Mouse (Mus musculus) embryonic facial prominence, embryonic 15.5 days (tissue): ENCODE measurements at regions not wholly inside any gene's neighbourhood (a gene's known extent, or its start where the extent isn't known, plus 50 kb on each side); places are given as distances from the start of the nearest gene placed in this dataset.
"Not testable (repeated sequence)": the region's sequence is repeated elsewhere in the genome, so short reads cannot be mapped to it uniquely, and the experiment has no call there.

Experiments used
- ATAC-seq: fragments of 200-750 bp; cut with Nextera tagmentation; 2 replicates; pipeline ENCODE4 v1.8.0; 2017; ENCODE audit warnings: low read depth, moderate TSS enrichment; ENCODE audit not compliant: insufficient number of reproducible peaks, low FRiP score, low TSS enrichment
- H3K27ac ChIP-seq: fragments of 300-500 bp; sonication (generic); replicated peaks from 2 replicates; pipeline ENCODE4 v1.5.1; 2015; ENCODE audit warnings: mild to moderate bottlenecking, inconsistent platforms
- H3K27me3 ChIP-seq: fragments of 300-500 bp; sonication (generic); 2 replicates; pipeline ENCODE4 v1.6.1; 2015; ENCODE audit warnings: inconsistent platforms
- H3K36me3 ChIP-seq: fragments of 300-500 bp; sonication (generic); 2 replicates; pipeline ENCODE4 v1.6.1; 2015; ENCODE audit warnings: mild to moderate bottlenecking, inconsistent platforms
- H3K4me1 ChIP-seq: fragments of 300-500 bp; sonication (generic); 2 replicates; pipeline ENCODE4 v1.6.1; 2015; ENCODE audit warnings: inconsistent platforms
- H3K4me2 ChIP-seq: fragments of 300-500 bp; sonication (generic); replicated peaks from 2 replicates; pipeline ENCODE4 v1.6.1; 2015; ENCODE audit warnings: mild to moderate bottlenecking, inconsistent platforms
- H3K4me3 ChIP-seq: fragments of 300-500 bp; sonication (generic); replicated peaks from 2 replicates; pipeline ENCODE4 v1.5.1; 2015; ENCODE audit warnings: mild to moderate bottlenecking, inconsistent platforms
- H3K9ac ChIP-seq: fragments of 300-500 bp; sonication (generic); 2 replicates; pipeline ENCODE4 v1.6.1; 2015; ENCODE audit warnings: inconsistent platforms
- H3K9me3 ChIP-seq: fragments of 300-500 bp; sonication (generic); replicated peaks from 2 replicates; pipeline ENCODE4 v1.6.1; 2016; ENCODE audit warnings: inconsistent platforms
- WGBS: fragments of 180-500 bp; shearing (Covaris S2); methylation state at CpG from one replicate; pipeline ENCODE4 v1.1.7; 2015; 5-methylcytosine and 5-hydroxymethylcytosine counted together

DNA sequence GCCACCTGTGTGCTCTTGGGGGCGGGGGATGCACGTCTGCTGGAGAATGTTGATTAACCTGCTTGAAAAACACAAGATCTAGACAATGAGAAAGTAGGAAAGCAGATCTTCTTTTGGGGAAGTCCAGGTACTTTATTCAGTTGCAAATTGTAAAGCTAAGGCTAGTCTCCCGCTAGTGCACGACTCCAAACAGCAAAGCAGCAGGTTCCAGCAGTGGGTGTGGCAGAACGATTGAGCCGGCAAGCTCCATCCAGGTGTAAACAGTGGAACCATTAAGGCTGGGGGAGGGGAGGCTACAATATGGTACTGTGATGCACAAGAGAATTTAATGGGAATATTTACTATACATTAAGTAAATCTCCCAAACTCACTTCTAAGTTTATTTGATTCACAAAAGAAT is 448.6 kb upstream of the Cobl start:
- not testable (repeated sequence) for H3K4me2 ChIP-seq, H3K36me3 ChIP-seq, H3K4me1 ChIP-seq, H3K4me3 ChIP-seq, H3K9me3 ChIP-seq, ATAC-seq, H3K27me3 ChIP-seq, H3K27ac ChIP-seq, H3K9ac ChIP-seq
- 31% methylated on average over 6 of the region's 6 CpGs for WGBS

DNA sequence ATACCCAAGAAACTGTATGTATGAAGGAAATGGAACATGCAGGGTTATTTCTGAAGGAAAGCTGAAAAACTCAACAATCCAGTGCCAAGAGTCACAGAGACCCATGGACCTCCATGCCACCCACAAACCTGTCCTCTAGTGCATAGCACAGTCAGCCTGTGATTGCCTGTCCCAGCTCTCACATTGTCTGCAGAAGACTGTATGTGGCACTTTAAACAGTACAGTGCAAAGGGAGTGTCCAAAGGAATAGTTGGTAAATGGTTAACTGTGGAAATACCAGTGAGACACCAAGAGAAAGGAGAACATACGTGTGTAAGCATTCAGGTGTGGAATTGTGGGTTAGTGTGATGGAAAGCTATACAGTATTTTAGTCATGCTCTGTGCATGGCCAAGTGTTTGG is 409.0 kb upstream of the Cobl start:
- Histone ChIP-seq H3K4me3 (no peak overlapping the region), H3K4me1 (no peaks in the 10 kb centered on the region), H3K36me3 (no peaks in the 10 kb centered on the region), H3K4me2 (no peak overlapping the region), H3K9ac (no peak overlapping the region), H3K27me3 (no peaks in the 10 kb centered on the region), H3K9me3 (no peaks in the 10 kb centered on the region), H3K27ac (no peak overlapping the region)
- no peak for ATAC-seq
- 65% methylated on average over 1 of the region's 1 CpGs for WGBS

DNA sequence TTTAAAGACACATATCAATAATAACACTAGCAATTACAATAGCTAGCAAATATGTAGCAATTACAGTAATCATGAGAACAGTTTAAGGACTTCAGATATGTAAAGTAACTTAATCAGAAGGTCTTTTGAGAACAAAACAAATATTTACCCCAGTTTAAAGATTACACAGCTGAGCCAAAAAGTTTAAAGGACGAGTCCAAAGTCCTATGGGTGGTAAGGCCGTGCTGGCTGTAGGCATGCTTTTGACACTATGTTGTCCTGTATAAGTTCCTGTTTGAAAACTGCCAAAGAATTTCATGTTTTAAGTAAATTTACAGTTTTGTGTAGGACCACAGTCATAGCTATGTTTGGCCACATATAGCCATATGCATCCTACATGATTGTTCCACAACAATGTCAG is 408.0 kb upstream of the Cobl start:
- no peaks in the 10 kb centered on the region for H3K9me3 ChIP-seq
- no peak overlapping the region for H3K27ac ChIP-seq
- no peak overlapping the region for H3K4me2 ChIP-seq
- 77% methylated on average over 2 of the region's 2 CpGs for WGBS
- no peak overlapping the region for H3K9ac ChIP-seq
- H3K36me3 ChIP-seq, result no peaks in the 10 kb centered on the region
- ATAC-seq, result no peak
- H3K4me1 ChIP-seq, result no peaks in the 10 kb centered on the region
- H3K4me3 ChIP-seq, result no peak overlapping the region
- H3K27me3 ChIP-seq, result no peaks in the 10 kb centered on the region

DNA sequence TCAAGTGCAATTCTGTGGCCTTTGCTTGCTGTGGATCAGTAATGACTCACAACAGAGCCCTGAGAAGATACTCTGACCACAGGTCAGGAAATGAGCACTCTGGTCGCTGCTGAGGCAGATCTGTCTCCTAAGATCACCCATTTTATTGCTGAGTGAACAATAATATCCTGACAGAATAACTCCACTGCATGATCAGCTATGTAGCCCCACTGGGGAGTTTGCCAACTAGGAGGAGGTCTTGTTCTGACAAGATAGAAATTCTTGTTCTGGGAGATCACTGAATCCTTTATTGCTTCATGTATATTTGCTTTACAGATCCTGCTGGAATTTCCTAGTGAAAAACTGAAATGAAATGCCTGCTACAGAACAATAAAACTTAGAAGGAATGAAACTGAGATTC is 407.6 kb upstream of the Cobl start:
- no peak for ATAC-seq
- H3K9ac ChIP-seq, result no peak overlapping the region
- H3K4me2 ChIP-seq, result no peak overlapping the region
- WGBS, result 43% methylated on average over 1 of the region's 1 CpGs
- no peaks in the 10 kb centered on the region for H3K4me1 ChIP-seq
- H3K27me3 ChIP-seq, result no peaks in the 10 kb centered on the region
- H3K4me3 ChIP-seq, result no peak overlapping the region
- H3K27ac ChIP-seq, result no peak overlapping the region
- no peaks in the 10 kb centered on the region for H3K9me3 ChIP-seq
- no peaks in the 10 kb centered on the region for H3K36me3 ChIP-seq

DNA sequence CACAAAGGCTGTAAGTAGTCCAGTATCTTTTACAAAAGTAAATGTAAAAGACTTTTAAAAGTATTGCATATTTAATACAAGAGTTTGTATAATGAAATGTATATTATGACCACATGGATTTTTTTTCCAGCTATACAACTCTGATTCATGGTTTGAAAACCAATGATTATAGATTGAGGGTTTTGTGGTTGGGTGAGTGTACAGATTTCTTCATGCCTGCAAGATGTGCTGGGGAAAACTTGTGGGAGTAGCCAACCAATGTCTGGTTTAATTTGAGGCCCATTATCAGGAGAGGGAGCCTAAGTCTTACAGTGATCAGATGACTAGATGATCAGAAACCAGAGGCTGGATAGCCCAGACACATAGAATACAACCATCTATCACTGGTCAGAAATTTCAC is 402.8 kb upstream of the Cobl start:
- H3K4me3 ChIP-seq, result no peak overlapping the region
- no peak overlapping the region for H3K27ac ChIP-seq
- no peaks in the 10 kb centered on the region for H3K9me3 ChIP-seq
- no peak for ATAC-seq
- no peak overlapping the region for H3K9ac ChIP-seq
- H3K4me1 ChIP-seq, result no peaks in the 10 kb centered on the region
- H3K4me2 ChIP-seq, result no peak overlapping the region
- no peaks in the 10 kb centered on the region for H3K36me3 ChIP-seq
- H3K27me3 ChIP-seq, result no peaks in the 10 kb centered on the region

DNA sequence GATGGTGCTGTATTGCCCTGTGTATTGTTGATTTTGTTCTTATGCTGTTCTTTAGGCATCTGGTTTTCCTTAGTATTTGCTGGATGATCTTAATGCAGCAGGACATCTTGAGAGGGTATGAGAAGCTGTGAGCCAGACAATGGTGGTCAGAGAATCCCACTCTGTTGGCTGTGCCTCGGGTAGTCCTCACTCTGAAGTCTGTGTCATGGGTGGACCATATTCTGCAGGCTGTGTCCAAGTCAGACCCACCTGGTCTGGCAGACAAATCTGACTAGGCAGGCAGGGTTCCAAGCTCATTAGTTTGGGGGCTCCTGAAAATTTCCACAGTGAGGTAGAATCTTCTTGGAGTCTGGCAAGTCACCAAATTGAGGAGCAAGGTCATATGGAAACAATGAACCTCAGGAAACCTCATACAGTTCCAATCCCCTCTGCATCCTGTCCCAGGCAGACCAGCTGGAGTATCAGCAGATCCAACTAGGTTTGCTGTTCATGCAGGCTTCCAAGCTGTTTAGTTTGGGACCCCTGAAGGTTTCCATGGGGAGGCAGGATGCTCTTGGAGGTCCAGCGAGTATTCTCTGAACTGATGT is 400.4 kb upstream of the Cobl start:
- 0 out of 2 replicates have a peak, but pooled peaks have one; percentile 77 for ATAC-seq
- Histone ChIP-seq H3K27me3 (no peaks in the 10 kb centered on the region), H3K4me2 (no peak overlapping the region), H3K27ac (no peak overlapping the region), H3K9ac (no peak overlapping the region), H3K36me3 (no peaks in the 10 kb centered on the region), H3K9me3 (no peaks in the 10 kb centered on the region), H3K4me1 (no peaks in the 10 kb centered on the region), H3K4me3 (no peak overlapping the region)
- WGBS, result 57% methylated on average over 2 of the region's 2 CpGs

DNA sequence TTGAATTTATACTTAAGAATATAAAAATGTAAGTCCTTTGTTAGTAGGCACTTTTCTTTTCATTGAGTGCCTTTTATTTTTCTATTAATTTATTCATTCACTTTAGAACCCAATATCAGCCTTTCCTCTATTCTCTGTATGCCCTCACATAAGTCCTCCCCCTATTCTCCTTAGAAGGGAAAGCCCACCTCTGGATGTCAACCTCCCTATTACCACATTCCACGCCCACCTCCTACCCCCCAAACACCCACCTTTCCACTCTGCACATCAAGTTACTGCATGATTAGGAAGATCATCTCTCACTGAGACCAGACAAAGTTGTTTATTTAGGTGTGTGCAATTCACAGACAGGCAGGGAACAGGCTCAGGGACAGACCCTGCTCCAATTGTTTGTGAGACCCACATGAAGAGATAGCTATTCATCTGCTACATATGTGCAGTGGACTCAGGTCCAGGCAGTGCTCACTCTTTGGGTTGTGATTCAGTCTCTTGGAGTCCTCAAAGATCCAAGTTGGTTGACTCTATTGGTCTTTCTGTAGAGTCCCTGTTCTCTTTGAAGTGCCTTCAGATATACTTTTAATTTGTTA is 394.7 kb upstream of the Cobl start:
- Histone ChIP-seq H3K27ac (no peak overlapping the region), H3K27me3 (no peaks in the 10 kb centered on the region), H3K9me3 (no peaks in the 10 kb centered on the region), H3K4me3 (no peak overlapping the region), H3K36me3 (no peaks in the 10 kb centered on the region), H3K4me2 (no peak overlapping the region), H3K4me1 (no peaks in the 10 kb centered on the region), H3K9ac (no peak overlapping the region)
- ATAC-seq, result 0 out of 2 replicates have a peak, but pooled peaks have one; percentile 39
- 57% methylated on average over 1 of the region's 1 CpGs for WGBS

DNA sequence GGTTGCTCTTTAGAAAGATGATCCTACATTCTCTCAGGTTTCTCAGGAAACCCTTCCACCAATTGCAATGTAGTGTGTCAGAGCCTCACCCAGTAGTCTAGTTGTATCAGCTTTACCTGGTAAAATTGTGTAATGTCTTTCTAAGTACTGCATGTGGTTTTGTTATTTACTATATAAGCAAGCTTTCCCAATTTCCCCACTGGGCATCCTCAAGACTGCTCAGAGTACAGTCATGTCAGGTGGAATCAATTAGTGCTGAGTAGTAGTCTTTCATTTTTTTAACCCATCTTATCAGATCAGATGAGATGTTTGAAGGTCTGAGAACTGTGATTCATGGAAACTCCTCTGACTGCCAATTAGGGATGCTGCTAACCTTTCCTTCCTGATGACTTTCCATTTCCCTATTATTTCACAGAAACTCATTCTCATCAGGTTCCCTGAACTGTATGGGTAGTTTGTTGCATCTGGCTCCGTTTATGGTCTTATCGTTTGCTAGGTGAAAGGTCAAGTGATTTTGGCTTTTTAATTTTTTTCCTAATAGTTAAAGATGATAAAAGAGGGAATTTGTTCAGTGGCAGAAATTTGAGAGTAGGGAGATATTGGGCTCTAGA is 393.6 kb upstream of the Cobl start:
- peak; percentile 67; the same call in 1 of the 2 replicates for ATAC-seq
- Histone ChIP-seq H3K9ac (no peak overlapping the region), H3K36me3 (no peaks in the 10 kb centered on the region), H3K4me1 (no peaks in the 10 kb centered on the region), H3K27me3 (no peaks in the 10 kb centered on the region), H3K27ac (no peak overlapping the region), H3K9me3 (no peaks in the 10 kb centered on the region), H3K4me2 (no peak overlapping the region), H3K4me3 (no peak overlapping the region)
- whole genome bisulfite sequencing, result 60% methylated on average over 2 of the region's 2 CpGs

DNA sequence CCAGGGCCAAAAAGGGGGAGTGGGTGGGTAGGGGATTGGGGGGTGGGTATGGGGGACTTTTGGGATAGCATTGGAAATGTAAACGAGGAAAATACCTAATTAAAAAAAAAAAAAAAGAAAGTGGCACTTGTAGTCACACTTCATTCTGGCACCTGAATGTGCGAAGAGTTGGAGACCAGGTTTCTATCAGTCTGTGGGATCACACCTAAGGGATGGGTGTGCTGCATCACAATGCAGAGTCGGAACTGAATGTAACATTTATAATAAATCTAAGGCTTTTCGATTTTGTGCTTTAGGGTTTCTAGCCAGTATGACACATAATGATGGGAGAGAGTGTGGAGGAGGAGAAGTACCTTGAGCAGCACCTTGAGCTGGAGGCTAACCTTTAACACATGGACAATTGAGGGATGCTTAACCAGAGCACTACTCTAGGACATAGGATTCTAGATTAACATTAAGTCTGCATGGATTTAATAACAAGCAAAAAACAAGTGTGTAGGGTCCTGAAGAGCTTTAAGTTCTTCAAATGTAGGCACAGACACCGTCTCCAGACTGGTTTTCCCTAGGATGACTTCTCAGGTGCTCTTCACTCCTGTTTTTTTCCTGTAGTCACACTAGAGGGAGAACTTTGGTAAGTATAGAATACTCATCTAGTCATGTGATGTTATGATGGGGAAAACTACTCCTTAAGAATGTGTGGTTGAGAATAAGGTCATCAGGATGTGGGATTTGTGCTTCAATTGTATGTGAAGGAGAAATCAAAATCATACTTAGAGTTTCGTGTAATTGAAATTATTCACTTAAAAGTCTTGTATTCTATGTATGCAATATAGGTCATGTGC is 392.8 kb upstream of the Cobl start:
- H3K4me3 ChIP-seq, result no peak overlapping the region
- H3K27me3 ChIP-seq, result no peaks in the 10 kb centered on the region
- WGBS, result 75% methylated on average over 6 of the region's 6 CpGs
- ATAC-seq, result peak; percentile 37; the same call in 1 of the 2 replicates
- H3K9ac ChIP-seq, result no peak overlapping the region
- no peaks in the 10 kb centered on the region for H3K4me1 ChIP-seq
- no peaks in the 10 kb centered on the region for H3K9me3 ChIP-seq
- H3K27ac ChIP-seq, result no peak overlapping the region
- no peaks in the 10 kb centered on the region for H3K36me3 ChIP-seq
- no peak overlapping the region for H3K4me2 ChIP-seq

DNA sequence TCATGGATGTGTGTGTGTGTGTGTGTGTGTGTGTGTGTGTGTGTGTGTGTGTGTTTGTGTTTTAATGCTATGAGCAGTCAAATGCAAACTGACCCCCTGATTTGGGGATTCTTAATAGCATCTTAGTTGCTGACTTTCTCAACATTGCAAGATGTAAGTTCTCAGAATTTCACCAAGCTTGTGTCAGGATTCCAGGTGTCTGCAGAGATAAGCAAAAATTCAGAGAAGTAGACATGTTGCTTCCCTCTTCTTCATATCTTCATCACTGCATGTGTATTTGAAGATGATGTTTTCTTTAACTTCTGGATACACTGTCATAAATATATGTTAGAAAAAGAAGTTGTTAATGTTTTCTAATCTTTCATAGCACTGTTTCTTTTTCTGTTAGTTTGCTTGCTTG is 383.0 kb upstream of the Cobl start:
- ATAC-seq, result no peak
- Histone ChIP-seq H3K36me3 (no peaks in the 10 kb centered on the region), H3K9me3 (no peaks in the 10 kb centered on the region), H3K27me3 (no peaks in the 10 kb centered on the region), H3K4me3 (no peak overlapping the region), H3K9ac (no peak overlapping the region), H3K4me1 (no peaks in the 10 kb centered on the region), H3K27ac (no peak overlapping the region), H3K4me2 (no peak overlapping the region)

DNA sequence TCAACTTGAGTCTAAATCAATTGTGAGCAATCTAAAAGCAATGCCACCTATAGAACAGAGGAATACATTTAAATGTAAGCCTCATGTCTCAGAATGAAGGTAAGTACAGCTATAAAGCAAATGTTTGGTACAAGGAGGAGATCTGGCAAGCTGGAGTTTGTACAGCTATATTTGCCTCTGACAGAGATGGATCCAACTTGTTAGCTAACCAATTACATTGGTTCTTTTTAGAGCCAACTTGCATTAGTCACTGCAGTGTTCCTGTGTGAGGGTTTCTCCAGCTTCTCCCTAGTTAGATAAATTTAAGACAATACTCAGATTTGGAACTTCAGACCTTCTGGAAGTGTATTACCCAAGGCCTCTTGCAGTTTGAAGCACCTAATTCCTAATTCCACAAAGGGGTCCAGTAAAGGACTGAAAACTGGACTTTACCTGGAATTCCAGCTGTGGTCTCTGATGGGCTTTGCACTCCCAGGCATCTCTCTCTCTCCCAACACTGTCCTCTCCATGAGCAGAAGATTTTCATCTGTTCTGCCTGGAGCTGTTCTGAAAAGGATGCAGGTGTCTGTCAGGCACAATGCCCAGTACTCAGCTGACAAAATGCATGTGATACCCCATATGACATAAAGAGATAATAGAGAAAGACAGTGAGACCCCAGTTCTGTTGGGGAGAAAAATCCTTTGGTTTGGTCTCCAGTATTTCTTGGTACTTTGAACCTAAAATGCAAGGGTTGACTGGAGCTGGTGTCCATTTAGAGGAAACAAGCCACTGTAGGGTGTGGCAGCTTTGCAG is 379.1 kb upstream of the Cobl start:
- Histone ChIP-seq H3K4me3 (no peak overlapping the region), H3K27ac (no peak overlapping the region), H3K27me3 (no peaks in the 10 kb centered on the region), H3K36me3 (no peaks in the 10 kb centered on the region), H3K9ac (no peak overlapping the region), H3K9me3 (no peaks in the 10 kb centered on the region), H3K4me2 (no peak overlapping the region), H3K4me1 (no peaks in the 10 kb centered on the region)
- no peak for ATAC-seq
